Mouse (Mus musculus) MEL (cell line): ENCODE data around the gene Mapkap1. TPM values are rescaled to one million over a fixed set of nuclear protein-coding genes. Genes with fewer than 3 reads are reported as not detected.

Source experiments
- DNase-seq: peaks from one replicate; pipeline ENCODE4 v3.0.0; 2011; ENCODE audit warnings: low read depth, low spot score
- H3K27ac ChIP-seq: 2 replicates; pipeline ENCODE4 v1.5.1; 2012; ENCODE audit warnings: low read depth, mild to moderate bottlenecking, control low read depth, low read length, moderate library complexity; ENCODE audit not compliant: control insufficient read depth
- H3K27me3 ChIP-seq, 2 experiments: fragments of 150-350 bp in 1 of 2; sonication (generic) in 1 of 2; 2 replicates each; pipeline ENCODE4 v1.6.1; 2012; ENCODE audit warnings: low read length in 2 of 2, mild to moderate bottlenecking in 2 of 2, improper control_type of control experiment in 1 of 2, moderate library complexity in 1 of 2; ENCODE audit not compliant: insufficient read depth in 2 of 2, control insufficient read depth in 1 of 2
- H3K36me3 ChIP-seq, 2 experiments: 2 replicates each; pipeline ENCODE4 v1.6.1; 2012 to 2014; ENCODE audit warnings: low read length in 2 of 2, improper control_type of control experiment in 1 of 2, inconsistent platforms in 1 of 2, mild to moderate bottlenecking in 1 of 2; ENCODE audit not compliant: insufficient read depth in 2 of 2, control insufficient read depth in 1 of 2
- H3K4me1 ChIP-seq, 2 experiments: fragments of 150-350 bp in 1 of 2; sonication (generic) in 1 of 2; 2 replicates each; pipeline ENCODE4 v1.6.1; 2012; ENCODE audit warnings: low read length in 2 of 2, improper control_type of control experiment in 1 of 2, mild to moderate bottlenecking in 1 of 2; ENCODE audit not compliant: insufficient read depth in 2 of 2, control insufficient read depth in 1 of 2
- H3K4me3 ChIP-seq, 2 experiments: fragments of 150-350 bp in 1 of 2; sonication (generic) in 1 of 2; 2 replicates each; pipeline ENCODE4 v1.5.1; 2012; ENCODE audit warnings: low read depth in 2 of 2, low read length in 2 of 2, mild to moderate bottlenecking in 2 of 2, moderate library complexity in 2 of 2, control low read depth in 1 of 2, improper control_type of control experiment in 1 of 2; ENCODE audit not compliant: control insufficient read depth in 1 of 2, insufficient read depth in 1 of 2
- H3K79me2 ChIP-seq: 2 replicates; pipeline ENCODE4 v1.6.1; 2012; ENCODE audit warnings: mild to moderate bottlenecking, low read length, moderate library complexity; ENCODE audit not compliant: control insufficient read depth, poor library complexity, insufficient read depth
- H3K9ac ChIP-seq: 2 replicates; pipeline ENCODE4 v1.6.1; 2012; ENCODE audit warnings: low read depth, mild to moderate bottlenecking, control low read depth, low read length, moderate library complexity; ENCODE audit not compliant: control insufficient read depth, poor library complexity, severe bottlenecking
- H3K9me3 ChIP-seq: fragments of 150-350 bp; sonication (generic); replicated peaks from 2 replicates; pipeline ENCODE4 v1.6.1; 2012; ENCODE audit warnings: mild to moderate bottlenecking, low read length, improper control_type of control experiment, moderate library complexity; ENCODE audit not compliant: insufficient read depth
- BHLHE40 ChIP-seq: IDR thresholded peaks from 2 replicates; pipeline ENCODE4 v1.6.1; 2012; ENCODE audit warnings: low read depth, mild to moderate bottlenecking, inconsistent platforms, low read length, improper control_type of control experiment, borderline replicate concordance
- CHD2 ChIP-seq: IDR thresholded peaks from 2 replicates; pipeline ENCODE4 v1.6.1; 2011; ENCODE audit warnings: low read length, improper control_type of control experiment
- EP300 ChIP-seq, 2 experiments: IDR thresholded peaks; 2 replicates each; pipeline ENCODE4 v1.6.1; 2011; ENCODE audit warnings: improper control_type of control experiment in 2 of 2, low read length in 2 of 2, low read depth in 1 of 2, mild to moderate bottlenecking in 1 of 2
- ETS1 ChIP-seq: IDR thresholded peaks from 2 replicates; pipeline ENCODE4 v1.6.1; 2012; ENCODE audit warnings: low read depth, mild to moderate bottlenecking, inconsistent platforms, low read length, improper control_type of control experiment, moderate library complexity
- GABPA ChIP-seq: IDR thresholded peaks from 2 replicates; pipeline ENCODE4 v1.6.1; 2012; ENCODE audit warnings: low read depth, mild to moderate bottlenecking, inconsistent platforms, low read length, improper control_type of control experiment, moderate library complexity
- GATA1 ChIP-seq: IDR thresholded peaks from 2 replicates; pipeline ENCODE4 v1.6.1; 2011; ENCODE audit warnings: low read depth, low read length, improper control_type of control experiment
- JUND ChIP-seq: IDR thresholded peaks from 2 replicates; pipeline ENCODE4 v1.6.1; 2011; ENCODE audit warnings: low read depth, mild to moderate bottlenecking, improper control_type of control experiment, low read length
- MAFK ChIP-seq: IDR thresholded peaks from 2 replicates; pipeline ENCODE4 v1.6.1; 2011; ENCODE audit warnings: low read depth, mild to moderate bottlenecking, low read length, improper control_type of control experiment, borderline replicate concordance
- MAX ChIP-seq: IDR thresholded peaks from 2 replicates; pipeline ENCODE4 v1.6.1; 2011; ENCODE audit warnings: low read length, improper control_type of control experiment
- MXI1 ChIP-seq: IDR thresholded peaks from 2 replicates; pipeline ENCODE4 v1.6.1; 2011; ENCODE audit warnings: mild to moderate bottlenecking, low read depth, low read length, improper control_type of control experiment
- NELFE ChIP-seq: IDR thresholded peaks from 2 replicates; pipeline ENCODE4 v1.6.1; 2011; ENCODE audit warnings: low read depth, low read length, improper control_type of control experiment
- NRF1 ChIP-seq: IDR thresholded peaks from 2 replicates; pipeline ENCODE4 v1.6.1; 2014; ENCODE audit warnings: low read depth, mild to moderate bottlenecking, inconsistent platforms, low read length, improper control_type of control experiment, moderate library complexity; ENCODE audit not compliant: poor library complexity, insufficient read depth, severe bottlenecking
- POLR2A ChIP-seq, 2 experiments: IDR thresholded peaks; 2 replicates each; pipeline ENCODE4 v1.6.1; 2011 to 2012; ENCODE audit warnings: low read length in 2 of 2, mild to moderate bottlenecking in 2 of 2, control low read depth in 1 of 2, improper control_type of control experiment in 1 of 2, low read depth in 1 of 2, moderate library complexity in 1 of 2; ENCODE audit not compliant: control insufficient read depth in 1 of 2, insufficient read depth in 1 of 2, poor library complexity in 1 of 2
- POLR2AphosphoS5 ChIP-seq: IDR thresholded peaks from 2 replicates; pipeline ENCODE4 v1.6.1; 2012; ENCODE audit warnings: low read depth, borderline replicate concordance, mild to moderate bottlenecking, inconsistent platforms, low read length, moderate library complexity, mixed read lengths
- RAD21 ChIP-seq: IDR thresholded peaks from 2 replicates; pipeline ENCODE4 v1.6.1; 2011; ENCODE audit warnings: mild to moderate bottlenecking, low read depth, low read length, improper control_type of control experiment
- SIN3A ChIP-seq: IDR thresholded peaks from 2 replicates; pipeline ENCODE4 v1.6.1; 2012; ENCODE audit warnings: low read length, improper control_type of control experiment, inconsistent platforms
- SMC3 ChIP-seq: IDR thresholded peaks from 2 replicates; pipeline ENCODE4 v1.6.1; 2011; ENCODE audit warnings: low read depth, low read length, improper control_type of control experiment
- TAL1 ChIP-seq: IDR thresholded peaks from 2 replicates; pipeline ENCODE4 v1.6.1; 2012; ENCODE audit warnings: mild to moderate bottlenecking, inconsistent platforms, low read length, moderate library complexity, mixed read lengths
- TBP ChIP-seq: IDR thresholded peaks from 2 replicates; pipeline ENCODE4 v1.8.0; 2011; ENCODE audit warnings: low read depth, low read length, improper control_type of control experiment
- USF1 ChIP-seq: IDR thresholded peaks from 2 replicates; pipeline ENCODE4 v1.6.1; 2014; ENCODE audit warnings: low read depth, mild to moderate bottlenecking, inconsistent platforms, low read length, improper control_type of control experiment, moderate library complexity
- USF2 ChIP-seq, 2 experiments: IDR thresholded peaks; 2 replicates each; pipeline ENCODE4 v1.6.1; 2011 to 2012; ENCODE audit warnings: improper control_type of control experiment in 2 of 2, low read length in 2 of 2, borderline replicate concordance in 1 of 2, inconsistent platforms in 1 of 2, low read depth in 1 of 2, mild to moderate bottlenecking in 1 of 2; ENCODE audit not compliant: insufficient read depth in 1 of 2
- ZNF384 ChIP-seq: IDR thresholded peaks from 2 replicates; pipeline ENCODE4 v1.6.1; 2012; ENCODE audit warnings: low read depth, mild to moderate bottlenecking, inconsistent platforms, low read length, improper control_type of control experiment
- polyA plus RNA-seq, 2 experiments: library from polyadenylated mRNA; stranded (reverse) in 1 of 2; unstranded in 1 of 2; fragments of >175 nt in 1 of 2; fragments of >200 nt in 1 of 2; gene quantifications; 2 replicates each; pipeline versions ENCODE4 v1.2.1 to v1.2.4; 2012; ENCODE audit warnings: low replicate concordance in 2 of 2, low read depth in 1 of 2; ENCODE audit not compliant: insufficient read length in 2 of 2, insufficient read depth in 1 of 2, missing spikeins in 1 of 2
- total RNA-seq: library from RNA; depleted of rRNA; stranded (reverse); fragments of 300-350 nt; gene quantifications from 2 replicates; pipeline ENCODE4 v1.2.3, GENCODE M21; 2012

The Mapkap1 gene
- total and polyA plus RNA-seq, 3 experiments: 42.1 to 52.5 TPM; not detected in 1

GRCm38 (mm10) chr2:34546176-34546677, 139.7 kb downstream of the Mapkap1 start:
- DNase-seq: no peak
- H3K4me3 ChIP-seq: no peak overlapping the region
- no peaks in the 10 kb centered on the region for H3K27me3 ChIP-seq
- no peaks in the 10 kb centered on the region for H3K9me3 ChIP-seq
- H3K4me1 ChIP-seq: no peaks in the 10 kb centered on the region
- no peaks in the 10 kb centered on the region for H3K79me2 ChIP-seq
- H3K9ac ChIP-seq: no peak overlapping the region
- no peaks in the 10 kb centered on the region for H3K36me3 ChIP-seq
- H3K27ac ChIP-seq: no peak overlapping the region
- TF ChIP-seq MAFK: no peak
- TF ChIP-seq TAL1: no peak
- TF ChIP-seq ZNF384: no peak
- TF ChIP-seq BHLHE40: no peak
- TF ChIP-seq MAX: no peak
- no peak for TF ChIP-seq USF2 (IDR thresholded peaks at IDR 0.05; ENCODE audit: borderline replicate concordance in 1 of 2, insufficient read depth in 1 of 2, low read depth in 1 of 2, low read length in 2 of 2)
- no peak for TF ChIP-seq EP300 (IDR thresholded peaks at IDR 0.05; ENCODE audit: low read depth in 1 of 2, low read length in 2 of 2)
- TF ChIP-seq NRF1: no peak
- no peak for TF ChIP-seq TBP
- no peak for TF ChIP-seq MXI1
- no peak for TF ChIP-seq RAD21
- TF ChIP-seq POLR2A (IDR thresholded peaks at IDR 0.05; ENCODE audit: control insufficient read depth in 1 of 2, insufficient read depth in 1 of 2, low read depth in 1 of 2, low read length in 2 of 2, poor library complexity in 1 of 2): no peak
- TF ChIP-seq GATA1: no peak
- TF ChIP-seq SMC3: no peak
- TF ChIP-seq, all 39 proteins: peak for 0

GRCm38 (mm10) chr2:34547516-34547915, 140.9 kb downstream of the Mapkap1 start:
- Histone ChIP-seq H3K9me3 (no peaks in the 10 kb centered on the region), H3K9ac (no peak overlapping the region), H3K4me1 (peaks cover 0 to 4% of the 10 kb centered on the region in 2 experiments; a peak in 1 of 4 replicates), H3K36me3 (peaks cover 0 to under 1% of the 10 kb centered on the region in 2 experiments; a peak in 2 of 4 replicates), H3K27me3 (no peaks in the 10 kb centered on the region), H3K79me2 (no peaks in the 10 kb centered on the region), H3K27ac (no peak overlapping the region), H3K4me3 (no peak overlapping the region)
- TF ChIP-seq ZNF384 (no peak), POLR2A (IDR thresholded peaks at IDR 0.05; ENCODE audit: control insufficient read depth in 1 of 2, insufficient read depth in 1 of 2, low read depth in 1 of 2, low read length in 2 of 2, poor library complexity in 1 of 2) (no peak), MAFK (no peak), BHLHE40 (no peak), GABPA (no peak), MXI1 (no peak), SIN3A (no peak), EP300 (IDR thresholded peaks at IDR 0.05; ENCODE audit: low read depth in 1 of 2, low read length in 2 of 2) (no peak), NRF1 (no peak), NELFE (no peak), USF1 (no peak), JUND (no peak), CHD2 (no peak), USF2 (IDR thresholded peaks at IDR 0.05; ENCODE audit: borderline replicate concordance in 1 of 2, insufficient read depth in 1 of 2, low read depth in 1 of 2, low read length in 2 of 2) (no peak), POLR2AphosphoS5 (no peak), ETS1 (no peak)
- DNase-seq: no peak
